Mouse (Mus musculus) neural tube, embryonic 14.5 days (tissue): ENCODE results near the gene B3galnt1. TPM values are rescaled to one million over a fixed set of nuclear protein-coding genes. Genes with fewer than 3 reads are reported as not detected.
A peak's percentile ranks its signal among the peaks of the same experiment; 100 is the strongest.

Experiments used
- ATAC-seq: fragments of 200-750 bp; cut with Nextera tagmentation; 2 replicates; pipeline ENCODE4 v1.8.0; 2017; ENCODE audit warnings: low read depth, mild to moderate bottlenecking, moderate TSS enrichment, moderate library complexity
- H3K27ac ChIP-seq: fragments of 300-500 bp; sonication (generic); 2 replicates; pipeline ENCODE4 v1.5.1; 2014; ENCODE audit warnings: low read depth, mild to moderate bottlenecking, control low read depth, low read length, moderate library complexity, mixed read lengths
- H3K27me3 ChIP-seq: fragments of 300-500 bp; sonication (generic); 2 replicates; pipeline ENCODE4 v1.6.1; 2014; ENCODE audit warnings: low read length; ENCODE audit not compliant: control insufficient read depth, insufficient read depth
- H3K36me3 ChIP-seq: fragments of 300-500 bp; sonication (generic); 2 replicates; pipeline ENCODE4 v1.6.1; 2014; ENCODE audit warnings: low read length, mixed read lengths; ENCODE audit not compliant: control insufficient read depth, insufficient read depth
- H3K4me1 ChIP-seq: fragments of 300-500 bp; sonication (generic); 2 replicates; pipeline ENCODE4 v1.6.1; 2014; ENCODE audit warnings: low read length; ENCODE audit not compliant: control insufficient read depth, insufficient read depth
- H3K4me2 ChIP-seq: fragments of 300-500 bp; sonication (generic); 2 replicates; pipeline ENCODE4 v1.6.1; 2014; ENCODE audit warnings: mild to moderate bottlenecking, low read depth, low read length, control low read depth
- H3K4me3 ChIP-seq: fragments of 300-500 bp; sonication (generic); 2 replicates; pipeline ENCODE4 v1.5.1; 2014; ENCODE audit warnings: low read depth, low read length, control low read depth, mixed read lengths
- H3K9ac ChIP-seq: fragments of 300-500 bp; sonication (generic); replicated peaks from 2 replicates; pipeline ENCODE4 v1.6.1; 2014; ENCODE audit warnings: low read depth, mild to moderate bottlenecking, control low read depth, low read length, mixed read lengths
- H3K9me3 ChIP-seq: fragments of 300-500 bp; sonication (generic); 2 replicates; pipeline ENCODE4 v1.6.1; 2016; ENCODE audit warnings: low read length; ENCODE audit not compliant: control insufficient read depth
- WGBS: fragments of 180-500 bp; shearing (Covaris S2); extraction: QIAGEN DNeasy Blood & Tissue Kit; methylation state at CpG from one replicate; pipeline ENCODE4 v1.1.7; 2014; 5-methylcytosine and 5-hydroxymethylcytosine counted together
- polyA plus RNA-seq: library from polyadenylated mRNA; unstranded; fragments of >200 nt; fragmentation: Nextera tagmentation; extraction: Ambion mirVana; gene quantifications from 2 replicates; pipeline ENCODE4 v1.2.1, GENCODE M21; 2014

B3galnt1 gene
- polyA plus RNA-seq, 1 experiment from 2014 or later, result 114 TPM

DNA sequence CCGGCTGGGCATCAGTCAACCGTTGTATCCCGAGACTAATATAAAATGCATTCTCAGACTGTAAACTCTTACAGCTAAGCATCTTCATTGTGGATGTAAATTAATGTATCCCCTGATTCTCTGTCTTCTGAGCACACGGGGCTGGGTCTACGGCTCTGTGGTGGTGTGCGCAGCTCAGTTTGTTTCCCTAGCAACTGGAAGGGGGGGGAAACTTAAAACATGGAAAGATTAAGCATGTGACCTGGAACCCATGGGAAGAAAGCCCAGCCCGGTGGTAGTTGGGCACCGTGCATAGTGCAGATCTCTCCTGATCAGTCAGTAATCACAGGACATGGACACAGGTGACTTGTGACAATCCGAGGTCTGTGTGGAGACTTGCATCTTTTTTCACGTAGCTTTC lies 63.3 kb downstream of the B3galnt1 start:
- Histone ChIP-seq H3K9me3 (no peaks in the 10 kb centered on the region), H3K4me2 (no peak overlapping the region; the same call in 1 of the 2 replicates), H3K27me3 (no peaks in the 10 kb centered on the region), H3K4me3 (no peak overlapping the region), H3K4me1 (peaks cover 17% of the 10 kb centered on the region), H3K36me3 (no peaks in the 10 kb centered on the region), H3K9ac (no peak overlapping the region), H3K27ac (no peak overlapping the region)
- 24% methylated on average over 10 of the region's 10 CpGs for WGBS
- peak; percentile 65 for ATAC-seq

DNA sequence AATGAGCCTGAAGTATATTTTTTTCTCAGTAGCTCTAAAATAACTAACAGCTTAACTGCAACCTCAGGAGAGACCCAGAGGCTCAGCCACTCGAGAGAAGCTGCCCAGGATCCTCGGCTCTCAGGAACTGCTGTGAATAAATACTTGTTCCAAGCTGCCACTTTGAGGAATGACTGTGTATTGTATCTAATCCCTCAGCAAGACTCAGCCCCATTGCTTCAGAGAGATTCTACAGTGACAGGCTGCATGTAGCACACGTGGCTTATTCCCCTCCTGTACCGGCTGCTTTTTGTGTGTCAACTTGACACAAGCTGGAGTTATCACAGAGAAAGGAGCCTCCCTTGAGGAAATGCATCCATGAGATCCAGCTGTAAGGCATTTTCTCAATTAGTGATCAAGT lies 66.1 kb downstream of the B3galnt1 start:
- Histone ChIP-seq H3K4me1 (peaks cover 22% of the 10 kb centered on the region), H3K27ac (no peak overlapping the region), H3K9ac (no peak overlapping the region), H3K4me3 (no peak overlapping the region), H3K36me3 (no peaks in the 10 kb centered on the region), H3K4me2 (no peak overlapping the region), H3K9me3 (no peaks in the 10 kb centered on the region), H3K27me3 (no peaks in the 10 kb centered on the region)
- ATAC-seq, result no peak
- WGBS, result 42% methylated on average over 4 of the region's 4 CpGs

DNA sequence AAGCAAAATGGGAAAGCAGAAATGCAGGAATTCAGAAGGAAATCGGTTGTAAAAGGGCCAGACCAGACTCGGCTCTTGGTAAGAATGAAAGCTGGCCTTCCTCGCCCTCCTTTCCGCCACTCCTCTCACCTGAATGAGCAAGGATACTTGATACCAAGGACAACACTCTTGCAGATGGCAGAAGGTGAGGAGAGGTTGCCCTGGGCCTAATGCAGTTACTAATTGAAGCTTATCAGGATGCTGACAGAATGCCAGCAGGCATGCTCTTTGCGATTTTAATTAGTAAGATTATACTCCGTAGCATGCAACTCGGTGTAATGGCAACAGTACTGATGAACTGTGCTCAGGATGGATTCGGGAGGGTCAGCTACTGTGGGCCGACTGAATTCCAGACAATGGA lies 67.2 kb downstream of the B3galnt1 start:
- Histone ChIP-seq H3K27me3 (no peaks in the 10 kb centered on the region), H3K27ac (no peak overlapping the region), H3K4me3 (no peak overlapping the region), H3K9me3 (no peaks in the 10 kb centered on the region), H3K4me2 (no peak overlapping the region), H3K9ac (no peak overlapping the region), H3K4me1 (peaks cover 17% of the 10 kb centered on the region), H3K36me3 (no peaks in the 10 kb centered on the region)
- WGBS, result 73% methylated on average over 9 of the region's 9 CpGs
- no peak for ATAC-seq

DNA sequence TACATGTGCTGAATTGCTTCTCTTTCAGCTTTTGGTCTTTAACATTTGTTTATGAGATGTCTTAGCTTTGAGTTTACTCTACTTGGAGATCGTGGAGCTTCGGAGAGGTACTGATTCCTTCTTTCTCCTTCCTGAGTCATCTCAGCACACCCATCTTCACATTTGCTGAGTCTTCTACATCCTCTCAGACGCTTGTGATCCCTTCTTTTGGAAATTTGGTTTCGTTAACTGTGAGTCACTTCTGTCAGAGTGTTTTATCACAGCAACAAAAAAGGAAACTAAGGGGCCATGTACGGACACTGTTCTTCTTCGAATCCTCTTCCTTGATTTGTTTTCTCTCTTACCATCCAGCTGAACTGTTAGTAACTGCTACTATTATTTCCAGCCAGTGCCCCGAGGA lies 69.2 kb downstream of the B3galnt1 start:
- Histone ChIP-seq H3K27ac (no peak overlapping the region), H3K36me3 (no peaks in the 10 kb centered on the region), H3K4me2 (no peak overlapping the region), H3K9ac (no peak overlapping the region), H3K4me1 (peaks cover 5% of the 10 kb centered on the region; the same call in 1 of the 2 replicates), H3K27me3 (no peaks in the 10 kb centered on the region), H3K4me3 (no peak overlapping the region), H3K9me3 (no peaks in the 10 kb centered on the region)
- no peak for ATAC-seq
- WGBS, result 64% methylated on average over 7 of the region's 7 CpGs

DNA sequence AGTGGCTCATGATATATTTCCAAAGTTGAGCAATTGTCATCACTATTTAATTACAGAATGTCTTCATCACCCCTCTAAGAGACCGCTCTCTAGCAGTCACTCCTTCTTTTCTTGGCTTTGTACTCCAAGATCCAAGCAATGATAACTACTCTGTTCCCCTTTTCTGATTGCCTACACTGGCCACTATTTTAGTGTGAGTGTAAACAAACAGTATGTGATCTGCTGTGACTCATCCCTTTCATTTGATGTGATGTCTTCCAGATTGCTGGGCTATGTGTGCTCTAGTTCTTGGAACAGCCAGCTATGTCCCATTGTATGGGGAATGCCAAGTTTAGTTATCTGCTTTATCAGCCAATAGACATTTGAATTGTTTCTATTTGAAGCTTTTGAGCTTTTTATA lies 71.4 kb downstream of the B3galnt1 start:
- no peak overlapping the region for H3K4me3 ChIP-seq
- H3K4me2 ChIP-seq, result no peak overlapping the region
- no peaks in the 10 kb centered on the region for H3K27me3 ChIP-seq
- no peaks in the 10 kb centered on the region for H3K9me3 ChIP-seq
- no peak overlapping the region for H3K9ac ChIP-seq
- no peaks in the 10 kb centered on the region for H3K36me3 ChIP-seq
- ATAC-seq, result no peak
- WGBS, result 92% methylated on average over 1 of the region's 1 CpGs
- H3K4me1 ChIP-seq, result peaks cover 5% of the 10 kb centered on the region; the same call in 1 of the 2 replicates
- H3K27ac ChIP-seq, result no peak overlapping the region

DNA sequence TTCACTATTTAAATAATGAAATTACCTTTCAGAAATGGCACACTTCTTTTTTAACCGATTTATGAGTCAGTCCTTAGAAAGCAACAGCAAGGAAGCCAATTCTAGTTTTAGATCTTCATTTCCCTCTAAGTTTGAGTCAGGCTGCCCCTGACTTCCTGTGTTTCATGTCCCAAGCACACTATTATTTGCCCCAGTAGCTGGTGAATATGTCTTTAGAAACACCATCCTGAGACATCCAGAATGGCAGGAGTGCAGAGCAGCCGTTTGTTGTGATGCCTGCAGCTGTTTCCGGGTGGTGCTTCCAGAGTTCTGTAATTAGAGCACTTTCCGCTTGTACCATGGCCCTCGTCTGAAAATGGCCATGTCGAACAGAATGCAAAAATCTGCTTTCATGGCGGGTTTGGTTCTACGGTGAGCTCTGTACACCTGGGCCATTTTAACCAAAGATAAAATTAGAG lies 73.7 kb downstream of the B3galnt1 start:
- Histone ChIP-seq H3K9me3 (no peaks in the 10 kb centered on the region), H3K9ac (no peak overlapping the region), H3K4me2 (no peak overlapping the region), H3K4me3 (no peak overlapping the region), H3K4me1 (peaks cover 7% of the 10 kb centered on the region), H3K36me3 (no peaks in the 10 kb centered on the region), H3K27ac (no peak overlapping the region), H3K27me3 (no peaks in the 10 kb centered on the region)
- no peak for ATAC-seq
- 67% methylated on average over 8 of the region's 8 CpGs for WGBS

DNA sequence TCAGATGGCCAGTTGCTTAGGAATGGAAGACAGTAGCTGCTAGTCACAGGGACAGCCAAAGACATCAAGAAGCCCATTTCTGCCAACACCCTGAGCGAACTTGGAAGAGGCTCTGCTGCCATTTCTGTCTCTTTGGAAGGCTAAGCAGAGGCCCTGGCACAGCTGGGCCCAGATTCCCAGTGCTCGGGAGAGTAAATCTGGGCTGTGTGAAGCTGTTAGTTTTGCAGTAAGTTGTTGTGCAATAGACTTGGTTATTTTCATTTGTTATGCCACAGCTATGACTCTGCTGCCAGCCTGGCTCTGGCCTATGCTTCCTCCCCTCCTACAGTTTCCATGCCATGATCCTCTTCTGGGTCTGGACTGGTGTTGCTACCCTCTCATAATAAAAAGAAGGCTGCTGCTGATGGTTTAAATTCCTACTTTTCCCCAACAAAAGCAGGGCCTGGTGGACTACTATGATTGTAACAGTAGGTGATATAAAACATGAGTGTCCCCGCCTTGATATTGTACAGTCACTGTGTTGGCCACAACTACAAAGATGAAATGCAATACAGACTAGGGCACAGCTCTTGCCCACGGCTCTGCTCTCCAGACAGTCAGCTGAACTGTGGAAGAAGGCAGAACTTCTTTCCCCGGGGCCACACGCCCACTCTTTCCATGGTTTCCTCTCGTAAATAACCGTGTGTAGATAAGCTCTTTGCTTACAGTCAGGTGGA lies 74.2 kb downstream of the B3galnt1 start:
- H3K27ac ChIP-seq, result no peak overlapping the region
- 88% methylated on average over 8 of the region's 8 CpGs for WGBS
- ATAC-seq, result no peak
- H3K4me2 ChIP-seq, result no peak overlapping the region
- H3K4me1 ChIP-seq, result peaks cover 9% of the 10 kb centered on the region
- H3K27me3 ChIP-seq, result no peaks in the 10 kb centered on the region
- no peak overlapping the region for H3K4me3 ChIP-seq
- no peaks in the 10 kb centered on the region for H3K36me3 ChIP-seq
- H3K9ac ChIP-seq, result no peak overlapping the region
- no peaks in the 10 kb centered on the region for H3K9me3 ChIP-seq

Other genes starting within 250 kb of the B3galnt1 start
- gene Nmd3, start 123.0 kb upstream of the B3galnt1 start, polyA plus RNA-seq, result 103 and 107 TPM in 2 replicates